In the genomic region with DNA sequence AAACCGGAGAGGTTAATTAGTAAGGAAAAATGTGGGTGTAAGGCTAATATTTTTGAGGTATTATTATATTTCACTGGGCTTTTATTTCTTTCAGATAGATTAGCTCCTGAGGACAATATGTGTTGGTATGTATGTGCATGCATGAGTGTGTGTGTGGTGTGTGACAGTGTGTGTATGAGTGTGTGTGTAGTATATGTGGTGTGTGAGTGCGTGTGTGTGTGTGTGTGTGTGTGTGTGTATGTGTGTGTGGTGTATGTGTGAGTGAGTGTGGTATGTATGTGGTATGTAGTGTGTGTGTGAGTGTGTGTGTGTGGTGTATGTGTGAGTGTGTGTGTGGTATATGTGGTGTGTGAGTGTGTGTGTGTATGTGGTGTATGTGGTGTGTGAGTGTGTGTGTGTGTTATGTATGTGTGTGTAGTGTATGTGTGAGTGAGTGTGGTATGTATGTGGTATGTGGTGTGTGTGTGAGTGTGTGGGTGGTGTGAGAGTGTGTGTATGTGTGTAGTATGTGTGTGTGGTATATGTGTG, we compare ENCODE assay signal across 14 mouse cellular contexts. TPM values are rescaled to one million over a fixed set of nuclear protein-coding genes. Genes with fewer than 3 reads are reported as not detected.
A peak's percentile ranks its signal among the peaks of the same experiment; 100 is the strongest.
DNase-seq lines count a peak whose midpoint lies in the region; ATAC-seq and TF ChIP-seq lines count a peak whose summit lies in the region.
"Had no signal": no experiment of that assay in that cellular context is flagged by ENCODE, and none has a peak within 500 bp of the region (broad histone marks: within the 10 kb centered on the region; RNA-seq: fewer than 3 reads in every experiment).

No protein-coding gene starts in this region.

- no peak overlapping the region for H3K27ac ChIP-seq in heart, embryonic 10.5 days
- H3K27ac ChIP-seq in neural tube, embryonic 11.5 days (ENCODE audit: low read depth, low read length) = no peak overlapping the region
- no peak overlapping the region for H3K27ac ChIP-seq in neural tube, embryonic 15.5 days (replicated peaks)
- no peak overlapping the region for H3K27ac ChIP-seq in hindbrain, postnatal 0 days
- H3K27ac ChIP-seq in neural tube, embryonic 14.5 days (ENCODE audit: low read depth, low read length) = no peak overlapping the region
- no peak overlapping the region for H3K27ac ChIP-seq in intestine, embryonic 15.5 days
- H3K27ac ChIP-seq: liver, embryonic 14.5 days had no signal

- WGBS in heart, embryonic 10.5 days = 83% methylated on average over 2 of the region's 2 CpGs
- WGBS in neural tube, embryonic 11.5 days = 92% methylated on average over 2 of the region's 2 CpGs
- WGBS in neural tube, embryonic 15.5 days = 79% methylated on average over 2 of the region's 2 CpGs
- 83% methylated on average over 2 of the region's 2 CpGs for WGBS in hindbrain, postnatal 0 days
- 95% methylated on average over 2 of the region's 2 CpGs for WGBS in neural tube, embryonic 14.5 days
- WGBS in intestine, embryonic 15.5 days = 76% methylated on average over 2 of the region's 2 CpGs

- peak; percentile 59 for DNase-seq in heart, embryonic 10.5 days (ENCODE audit: low spot score)
- DNase-seq in heart, adult 9 months (ENCODE audit: low spot score in 2 of 2) = no peak
- DNase-seq in neural tube, embryonic 11.5 days (ENCODE audit: low spot score) = no peak
- DNase-seq in hindbrain, postnatal 0 days (ENCODE audit: low spot score) = no peak
- DNase-seq in frontal cortex, postnatal 25 days (ENCODE audit: low spot score in 2 of 2) = no peak
- DNase-seq: cerebellum, adult 9-10 months; kidney, adult 8-10 months; lung, postnatal 4 days; thymus, postnatal 14 days had no signal

- no peaks in the 10 kb centered on the region for H3K36me3 ChIP-seq in heart, embryonic 10.5 days
- H3K36me3 ChIP-seq in neural tube, embryonic 11.5 days (ENCODE audit: control insufficient read depth, insufficient read depth, low read length) = no peaks in the 10 kb centered on the region
- no peaks in the 10 kb centered on the region for H3K36me3 ChIP-seq in neural tube, embryonic 15.5 days
- H3K36me3 ChIP-seq in hindbrain, postnatal 0 days (ENCODE audit: insufficient read depth, low read length) = no peaks in the 10 kb centered on the region
- no peaks in the 10 kb centered on the region for H3K36me3 ChIP-seq in neural tube, embryonic 14.5 days (ENCODE audit: control insufficient read depth, insufficient read depth, low read length)
- H3K36me3 ChIP-seq in intestine, embryonic 15.5 days = no peaks in the 10 kb centered on the region

- no peaks in the 10 kb centered on the region for H3K9me3 ChIP-seq in heart, embryonic 10.5 days
- H3K9me3 ChIP-seq in neural tube, embryonic 11.5 days (ENCODE audit: control insufficient read depth, low read length) = no peaks in the 10 kb centered on the region
- no peaks in the 10 kb centered on the region for H3K9me3 ChIP-seq in neural tube, embryonic 15.5 days (replicated peaks)
- H3K9me3 ChIP-seq in hindbrain, postnatal 0 days (ENCODE audit: low read length) = no peaks in the 10 kb centered on the region
- H3K9me3 ChIP-seq in neural tube, embryonic 14.5 days (ENCODE audit: control insufficient read depth, low read length) = no peaks in the 10 kb centered on the region
- H3K9me3 ChIP-seq in intestine, embryonic 15.5 days = no peaks in the 10 kb centered on the region

- TF ChIP-seq CTCF in hindbrain, postnatal 0 days (IDR thresholded peaks at IDR 0.05; ENCODE audit: low read depth) = no peak

- no peak overlapping the region for H3K4me2 ChIP-seq in neural tube, embryonic 11.5 days (ENCODE audit: low read depth)
- H3K4me2 ChIP-seq in neural tube, embryonic 15.5 days = no peak overlapping the region
- H3K4me2 ChIP-seq in hindbrain, postnatal 0 days (ENCODE audit: low read depth, low read length) = peak overlapping the region; percentile 44; the same call in 1 of the 2 replicates
- no peak overlapping the region for H3K4me2 ChIP-seq in neural tube, embryonic 14.5 days (ENCODE audit: low read depth, low read length)
- no peak overlapping the region for H3K4me2 ChIP-seq in intestine, embryonic 15.5 days (replicated peaks)

- H3K27me3 ChIP-seq in heart, embryonic 10.5 days (ENCODE audit: insufficient read depth, poor library complexity, severe bottlenecking) = peaks cover 30% of the 10 kb centered on the region
- no peaks in the 10 kb centered on the region for H3K27me3 ChIP-seq in neural tube, embryonic 11.5 days (ENCODE audit: control insufficient read depth, insufficient read depth, low read length)
- H3K27me3 ChIP-seq in neural tube, embryonic 15.5 days (replicated peaks) = no peaks in the 10 kb centered on the region
- no peaks in the 10 kb centered on the region for H3K27me3 ChIP-seq in hindbrain, postnatal 0 days (ENCODE audit: insufficient read depth, low read length)
- no peaks in the 10 kb centered on the region for H3K27me3 ChIP-seq in neural tube, embryonic 14.5 days (ENCODE audit: control insufficient read depth, insufficient read depth, low read length)
- H3K27me3 ChIP-seq in intestine, embryonic 15.5 days (replicated peaks) = no peaks in the 10 kb centered on the region

- ATAC-seq in neural tube, embryonic 11.5 days (ENCODE audit: insufficient read depth, low FRiP score, low TSS enrichment) = 0 out of 2 replicates have a peak, but pooled peaks have one; percentile 18
- no peak for ATAC-seq in neural tube, embryonic 15.5 days (ENCODE audit: low FRiP score)
- ATAC-seq in hindbrain, postnatal 0 days = peak; percentile 57
- ATAC-seq in neural tube, embryonic 14.5 days (ENCODE audit: low read depth) = peak; percentile 49; the same call in 1 of the 2 replicates
- no peak for ATAC-seq in intestine, embryonic 15.5 days

- no peak overlapping the region for H3K9ac ChIP-seq in neural tube, embryonic 11.5 days (ENCODE audit: low read length)
- no peak overlapping the region for H3K9ac ChIP-seq in neural tube, embryonic 15.5 days (replicated peaks)
- no peak overlapping the region for H3K9ac ChIP-seq in hindbrain, postnatal 0 days (replicated peaks; ENCODE audit: low read length)
- no peak overlapping the region for H3K9ac ChIP-seq in neural tube, embryonic 14.5 days (replicated peaks; ENCODE audit: low read depth, low read length)
- H3K9ac ChIP-seq in intestine, embryonic 15.5 days = no peak overlapping the region
- H3K9ac ChIP-seq: liver, embryonic 14.5 days had no signal

- no peak overlapping the region for H3K4me3 ChIP-seq in heart, embryonic 10.5 days
- no peak overlapping the region for H3K4me3 ChIP-seq in neural tube, embryonic 11.5 days (ENCODE audit: low read depth, low read length)
- no peak overlapping the region for H3K4me3 ChIP-seq in neural tube, embryonic 15.5 days (replicated peaks)
- H3K4me3 ChIP-seq in hindbrain, postnatal 0 days (ENCODE audit: low read length) = no peak overlapping the region
- H3K4me3 ChIP-seq in neural tube, embryonic 14.5 days (ENCODE audit: low read depth, low read length) = no peak overlapping the region
- H3K4me3 ChIP-seq in intestine, embryonic 15.5 days (replicated peaks) = no peak overlapping the region

- H3K4me1 ChIP-seq in heart, embryonic 10.5 days = peaks cover 7% of the 10 kb centered on the region; the same call in 1 of the 2 replicates
- no peaks in the 10 kb centered on the region for H3K4me1 ChIP-seq in neural tube, embryonic 11.5 days (ENCODE audit: control insufficient read depth, insufficient read depth, low read length)
- peaks cover 9% of the 10 kb centered on the region for H3K4me1 ChIP-seq in neural tube, embryonic 15.5 days
- H3K4me1 ChIP-seq in hindbrain, postnatal 0 days (ENCODE audit: insufficient read depth, low read length) = no peaks in the 10 kb centered on the region; the same call in 1 of the 2 replicates
- H3K4me1 ChIP-seq in neural tube, embryonic 14.5 days (ENCODE audit: control insufficient read depth, insufficient read depth, low read length) = 0 out of 2 replicates have a peak, but pooled peaks cover 3% of the 10 kb centered on the region
- H3K4me1 ChIP-seq in intestine, embryonic 15.5 days (replicated peaks) = no peaks in the 10 kb centered on the region; the same call in 1 of the 2 replicates

RNA-seq across cellular contexts. Expression of a gene that starts 16.4 kb away (rescaled TPM):
- polyA plus RNA-seq in heart, embryonic 10.5 days (2016; fragmentation: Nextera tagmentation; extraction: Ambion mirVana) = 8.0 and 8.6 TPM in 2 replicates
- 14.2 and 15.1 TPM in 2 replicates for polyA plus RNA-seq in neural tube, embryonic 11.5 days (2014; fragmentation: Nextera tagmentation; extraction: Ambion mirVana)
- 3.7 and 3.8 TPM in 2 replicates for polyA plus RNA-seq in neural tube, embryonic 15.5 days (2015; fragmentation: Nextera tagmentation; extraction: Ambion mirVana)
- total RNA-seq in hindbrain, postnatal 0 days (2014; rRNA removed) = 12.2 and 14.7 TPM in 2 replicates
- 2.7 and 3.0 TPM in 2 replicates for polyA plus RNA-seq in hindbrain, postnatal 0 days (2015; fragmentation: Nextera tagmentation; extraction: Ambion mirVana)
- polyA plus RNA-seq in neural tube, embryonic 14.5 days (2014; fragmentation: Nextera tagmentation; extraction: Ambion mirVana) = 5.2 and 6.1 TPM in 2 replicates
- polyA plus RNA-seq in intestine, embryonic 15.5 days (2015; fragmentation: Nextera tagmentation; extraction: Ambion mirVana) = 6.3 and 6.4 TPM in 2 replicates

RNA-seq across cellular contexts. Expression of a gene that starts 51.7 kb away (rescaled TPM):
- 0.09 TPM in 1 of 2 replicates, not detected in the other for polyA plus RNA-seq in heart, embryonic 10.5 days (2016; fragmentation: Nextera tagmentation; extraction: Ambion mirVana)
- polyA plus RNA-seq in neural tube, embryonic 11.5 days (2014; fragmentation: Nextera tagmentation; extraction: Ambion mirVana) = 0.85 and 0.93 TPM in 2 replicates
- 2.3 and 2.5 TPM in 2 replicates for polyA plus RNA-seq in neural tube, embryonic 15.5 days (2015; fragmentation: Nextera tagmentation; extraction: Ambion mirVana)
- 8.6 and 10.0 TPM in 2 replicates for total RNA-seq in hindbrain, postnatal 0 days (2014; rRNA removed)
- 5.4 and 5.6 TPM in 2 replicates for polyA plus RNA-seq in hindbrain, postnatal 0 days (2015; fragmentation: Nextera tagmentation; extraction: Ambion mirVana)
- polyA plus RNA-seq in neural tube, embryonic 14.5 days (2014; fragmentation: Nextera tagmentation; extraction: Ambion mirVana) = 2.3 and 2.6 TPM in 2 replicates
- polyA plus RNA-seq in intestine, embryonic 15.5 days (2015; fragmentation: Nextera tagmentation; extraction: Ambion mirVana) = 0.08 TPM in 2 replicates
- total RNA-seq: hematopoietic stem cell, adult 5-6 weeks had no signal

Comparison
In these comparisons a context has a peak if more than half of its experiments do, and no peak if none do; other contexts are left out.
1. ATAC-seq: peak in neural tube, embryonic 11.5 days (single experiment), hindbrain, postnatal 0 days (single experiment) and neural tube, embryonic 14.5 days (single experiment); none in neural tube, embryonic 15.5 days (single experiment) and intestine, embryonic 15.5 days (single experiment).